Mouse (Mus musculus): ENCODE results near the gene Plcb3. TPM values are rescaled to one million over a fixed set of nuclear protein-coding genes. Genes with fewer than 3 reads are reported as not detected.

Plcb3 gene
- polyA plus RNA-seq, 1 experiment, result 595 TPM

DNA sequence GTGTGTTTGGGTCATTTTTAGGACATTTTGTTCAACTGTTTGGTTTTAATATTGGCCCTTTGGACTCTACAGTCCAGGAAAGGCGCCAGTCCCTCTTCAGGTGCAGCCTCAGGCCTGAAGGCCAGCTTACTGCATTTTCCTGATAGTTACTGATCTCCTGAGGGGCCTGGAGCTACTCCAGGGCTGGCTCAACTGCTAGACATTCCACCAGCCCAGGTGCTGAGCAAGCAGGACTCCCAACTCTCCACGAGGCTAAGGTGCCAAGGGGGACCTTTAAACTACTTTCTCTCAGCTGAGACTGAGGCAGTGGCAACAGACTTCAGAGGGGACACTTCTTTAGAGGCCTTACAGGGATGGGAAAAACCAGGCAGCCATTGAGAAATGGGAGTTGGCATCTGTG, 71.4 kb downstream of the Plcb3 start:
- TF ChIP-seq CTCF (IDR thresholded peaks at IDR 0.05; ENCODE audit: extremely low read depth, insufficient read length, insufficient replicate concordance, low read depth, low read length), result no peak
- no peak for TF ChIP-seq POLR2A (IDR thresholded peaks at IDR 0.05; ENCODE audit: low read depth, low read length)
- no peak overlapping the region for H3K4me3 ChIP-seq (ENCODE audit: low read depth, low read length)
- H3K27me3 ChIP-seq (ENCODE audit: control insufficient read depth, insufficient read depth, low read length), result no peaks in the 10 kb centered on the region
- no peak overlapping the region for H3K27ac ChIP-seq (ENCODE audit: insufficient read depth, low read depth, low read length)
- H3K4me1 ChIP-seq (ENCODE audit: control insufficient read depth, insufficient read depth, insufficient read length, low read length), result peaks cover 5% of the 10 kb centered on the region
- peaks cover 26% of the 10 kb centered on the region for H3K36me3 ChIP-seq (ENCODE audit: control insufficient read depth, insufficient read depth, low read length)
- 69% methylated on average over 2 of the region's 2 CpGs for WGBS

DNA sequence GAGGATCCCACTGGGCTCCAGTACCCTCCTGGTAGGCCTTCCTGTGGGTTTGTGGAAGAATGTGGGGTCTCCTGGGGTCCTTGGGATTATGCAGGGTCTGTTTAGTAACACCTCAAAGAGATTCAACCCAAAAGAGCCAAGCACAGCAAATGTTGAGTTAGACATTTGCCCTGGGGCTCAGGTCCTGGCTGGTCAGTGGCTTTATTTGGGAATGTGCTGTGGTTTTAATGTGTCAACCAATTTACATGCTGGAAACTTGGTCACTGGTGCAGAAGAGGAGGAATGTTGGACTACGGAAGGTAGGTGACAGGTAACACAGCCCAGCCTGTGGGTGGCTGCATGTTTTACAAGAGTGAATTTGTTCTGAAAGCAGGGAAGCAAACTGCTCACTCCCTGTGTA, 73.2 kb downstream of the Plcb3 start:
- TF ChIP-seq CTCF (IDR thresholded peaks at IDR 0.05; ENCODE audit: extremely low read depth, insufficient read length, insufficient replicate concordance, low read depth, low read length), result no peak
- no peak for TF ChIP-seq POLR2A (IDR thresholded peaks at IDR 0.05; ENCODE audit: low read depth, low read length)
- no peak overlapping the region for H3K4me3 ChIP-seq (ENCODE audit: low read depth, low read length)
- 86% methylated on average over 1 of the region's 1 CpGs for WGBS
- peaks cover 28% of the 10 kb centered on the region for H3K36me3 ChIP-seq (ENCODE audit: control insufficient read depth, insufficient read depth, low read length)
- H3K27ac ChIP-seq (ENCODE audit: insufficient read depth, low read depth, low read length), result no peak overlapping the region
- no peaks in the 10 kb centered on the region for H3K27me3 ChIP-seq (ENCODE audit: control insufficient read depth, insufficient read depth, low read length)
- H3K4me1 ChIP-seq (ENCODE audit: control insufficient read depth, insufficient read depth, insufficient read length, low read length), result peaks cover 10% of the 10 kb centered on the region

Other genes starting within 250 kb of the Plcb3 start
- 32.5 and 55.4 TPM in 2 replicates for gene Rps6ka4, start 135.8 kb downstream of the Plcb3 start, polyA plus RNA-seq (2012; rRNA removed)
- gene Ccdc88b, start 118.3 kb downstream of the Plcb3 start, polyA plus RNA-seq (2012; rRNA removed), result 17.9 and 34.6 TPM in 2 replicates
- gene Trmt112, start 66.8 kb downstream of the Plcb3 start, polyA plus RNA-seq (2012; rRNA removed), result 29.0 and 52.3 TPM in 2 replicates
- 94.6 and 180 TPM in 2 replicates for gene Prdx5, start 66.4 kb downstream of the Plcb3 start, polyA plus RNA-seq (2012; rRNA removed)
- gene Esrra, start 54.7 kb downstream of the Plcb3 start, polyA plus RNA-seq (2012; rRNA removed), result 168 and 346 TPM in 2 replicates
- gene Catsperz, start 51.1 kb downstream of the Plcb3 start, polyA plus RNA-seq (2012; rRNA removed), result not detected in 2 replicates
- gene Kcnk4, start 42.0 kb downstream of the Plcb3 start, polyA plus RNA-seq (2012; rRNA removed), result not detected in 2 replicates
- 83.3 and 127 TPM in 2 replicates for gene Bad, start 34.6 kb downstream of the Plcb3 start, polyA plus RNA-seq (2012; rRNA removed)
- gene Gpr137, start 34.0 kb downstream of the Plcb3 start, polyA plus RNA-seq (2012; rRNA removed), result 77.5 and 97.8 TPM in 2 replicates
- gene Ppp1r14b, start 1.5 kb downstream of the Plcb3 start, polyA plus RNA-seq (2012; rRNA removed), result 44.2 and 100 TPM in 2 replicates
- gene Fkbp2, start 4.0 kb upstream of the Plcb3 start, polyA plus RNA-seq (2012; rRNA removed), result 23.0 and 47.9 TPM in 2 replicates
- 19.8 and 20.4 TPM in 2 replicates for gene Vegfb, start 11.2 kb upstream of the Plcb3 start, polyA plus RNA-seq (2012; rRNA removed)
- gene Dnajc4, start 16.1 kb upstream of the Plcb3 start, polyA plus RNA-seq (2012; rRNA removed), result 34.1 and 53.4 TPM in 2 replicates
- gene Nudt22, start 19.6 kb upstream of the Plcb3 start, polyA plus RNA-seq (2012; rRNA removed), result 41.2 and 53.8 TPM in 2 replicates
- 5.2 and 7.7 TPM in 2 replicates for gene Trpt1, start 19.7 kb upstream of the Plcb3 start, polyA plus RNA-seq (2012; rRNA removed)
- gene Fermt3, start 43.0 kb upstream of the Plcb3 start, polyA plus RNA-seq (2012; rRNA removed), result 10.2 and 18.6 TPM in 2 replicates
- gene Stip1, start 63.5 kb upstream of the Plcb3 start, polyA plus RNA-seq (2012; rRNA removed), result 15.2 and 21.4 TPM in 2 replicates
- gene Macrod1, start 80.3 kb upstream of the Plcb3 start, polyA plus RNA-seq (2012; rRNA removed), result 30.1 and 37.2 TPM in 2 replicates
- 0.06 and 0.22 TPM in 2 replicates for gene Flrt1, start 129.3 kb upstream of the Plcb3 start, polyA plus RNA-seq (2012; rRNA removed)
- 61.9 and 113 TPM in 2 replicates for gene Otub1, start 229.8 kb upstream of the Plcb3 start, polyA plus RNA-seq (2012; rRNA removed)
- gene Cox8a, start 241.1 kb upstream of the Plcb3 start, polyA plus RNA-seq (2012; rRNA removed), result 3,019 and 4,573 TPM in 2 replicates

Data from small intestine, adult 2 months (tissue).